Comparison of ENCODE assay signal across 1 mouse cellular context in the genomic region with DNA sequence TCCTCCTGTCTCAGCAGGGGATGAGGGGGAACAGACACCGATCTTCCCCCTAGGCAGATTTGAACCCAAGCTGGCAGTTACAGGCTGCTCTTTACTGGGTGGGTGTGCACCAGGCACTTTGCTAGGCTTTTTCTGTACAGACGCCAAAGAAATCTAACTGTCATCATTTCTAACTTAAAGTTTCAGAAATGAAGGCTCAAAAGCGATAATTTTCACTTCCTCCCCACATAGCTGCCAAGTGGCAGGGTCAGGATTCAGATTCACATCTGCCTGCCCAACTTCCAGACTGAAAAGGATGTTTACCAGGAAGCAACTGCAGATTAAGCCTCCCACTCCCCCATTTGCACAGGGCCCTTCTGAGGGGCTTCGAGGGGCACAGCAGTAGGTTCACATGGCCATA.
TF ChIP-seq lines count a peak whose summit lies in the region.

No protein-coding gene starts in this region.

TF ChIP-seq in MEL, 35 proteins besides CTCF, POLR2A, EP300 and RAD21 (continued from another document):
- TF ChIP-seq POLR2AphosphoS2 (IDR thresholded peaks at IDR 0.05; ENCODE audit: low read length) (no peak), MAX (IDR thresholded peaks at IDR 0.05; ENCODE audit: low read length) (peak; percentile 39; the same call in 1 of the 2 replicates), TBP (IDR thresholded peaks at IDR 0.05; ENCODE audit: low read depth, low read length) (no peak), JUND (IDR thresholded peaks at IDR 0.05; ENCODE audit: low read depth, low read length) (no peak), GATA1 (IDR thresholded peaks at IDR 0.05; ENCODE audit: low read depth, low read length) (peak; percentile 61), ELF1 (IDR thresholded peaks at IDR 0.05; ENCODE audit: low read depth, low read length) (no peak), MAFK (IDR thresholded peaks at IDR 0.05; ENCODE audit: borderline replicate concordance, low read depth, low read length) (no peak), BHLHE40 (IDR thresholded peaks at IDR 0.05; ENCODE audit: borderline replicate concordance, low read depth, low read length) (0 out of 2 replicates have a peak, but pooled peaks have one; percentile 23), GABPA (IDR thresholded peaks at IDR 0.05; ENCODE audit: low read depth, low read length) (no peak), ZKSCAN1 (IDR thresholded peaks at IDR 0.05; ENCODE audit: low read depth, low read length) (no peak), USF2 (IDR thresholded peaks at IDR 0.05; ENCODE audit: borderline replicate concordance in 1 of 2, insufficient read depth in 1 of 2, low read depth in 1 of 2, low read length in 2 of 2) (no peak), TAL1 (IDR thresholded peaks at IDR 0.05; ENCODE audit: low read length) (no peak), POLR2AphosphoS5 (IDR thresholded peaks at IDR 0.05; ENCODE audit: borderline replicate concordance, low read depth, low read length) (no peak), MYC (IDR thresholded peaks at IDR 0.05; ENCODE audit: low read depth, low read length) (0 out of 2 replicates have a peak, but pooled peaks have one; percentile 43), NELFE (IDR thresholded peaks at IDR 0.05; ENCODE audit: low read depth, low read length) (no peak), ZMIZ1 (IDR thresholded peaks at IDR 0.05; ENCODE audit: low read depth, low read length) (no peak), TCF12 (IDR thresholded peaks at IDR 0.05; ENCODE audit: low read depth, low read length) (peak; percentile 62), MAZ (IDR thresholded peaks at IDR 0.05; ENCODE audit: low read depth, low read length) (0 out of 2 replicates have a peak, but pooled peaks have one; percentile 25), ETS1 (IDR thresholded peaks at IDR 0.05; ENCODE audit: low read depth, low read length) (peak; percentile 80), MYB (IDR thresholded peaks at IDR 0.05; ENCODE audit: low read depth, low read length) (peak; percentile 76), CHD2 (IDR thresholded peaks at IDR 0.05; ENCODE audit: low read length) (no peak), E2F4 (IDR thresholded peaks at IDR 0.05; ENCODE audit: borderline replicate concordance, low read depth, low read length) (no peak), MXI1 (IDR thresholded peaks at IDR 0.05; ENCODE audit: low read depth, low read length) (no peak), NRF1 (IDR thresholded peaks at IDR 0.05; ENCODE audit: insufficient read depth, low read depth, low read length, poor library complexity, severe bottlenecking) (no peak), ZNF384 (IDR thresholded peaks at IDR 0.05; ENCODE audit: low read depth, low read length) (no peak), CHD1 (IDR thresholded peaks at IDR 0.05; ENCODE audit: low read depth, low read length) (no peak), KAT2A (conservative IDR thresholded peaks at IDR 0.05; ENCODE audit: low read depth, low read length) (no peak)
